Mouse (Mus musculus) A20 (cell line): ENCODE measurements at regions not wholly inside any gene's neighbourhood (a gene's known extent, or its start where the extent isn't known, plus 50 kb on each side); places are given as distances from the start of the nearest gene placed in this dataset.
"Not testable (repeated sequence)": the region's sequence is repeated elsewhere in the genome, so short reads cannot be mapped to it uniquely, and the experiment has no call there.

ENCODE experiments used
- DNase-seq: peaks from one replicate; pipeline ENCODE4 v3.0.0-alpha.2; 2011; ENCODE audit warnings: low read depth, low spot score

- DNase-seq: peak; percentile 27
Observed at GRCm38 (mm10) chr14:120741492-120742054, 169.5 kb upstream of the Ipo5 start.

GRCm38 (mm10) chr14:120754011-120754410 is 157.0 kb upstream of the Ipo5 start:
- DNase-seq: no peak

DNA sequence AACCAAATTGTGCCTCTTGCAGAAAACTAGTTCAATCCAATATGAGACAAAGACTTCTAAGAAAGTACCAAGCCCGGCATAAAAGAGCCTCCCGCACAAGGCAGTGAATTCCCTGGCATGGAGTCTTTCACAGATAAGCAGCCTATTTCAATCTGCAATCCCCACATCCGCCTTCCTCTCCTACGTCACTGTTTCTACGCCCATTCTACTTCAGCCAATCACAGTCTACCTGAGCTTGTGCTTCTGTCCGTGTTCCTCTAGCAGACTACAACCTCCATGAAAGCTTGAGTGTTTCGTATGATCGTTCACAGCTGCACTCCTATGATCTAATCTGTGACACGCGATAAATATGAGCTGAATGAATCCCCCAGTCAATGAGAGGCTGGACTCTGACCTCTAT is 155.6 kb upstream of the Ipo5 start:
- DNase-seq: no peak

DNA sequence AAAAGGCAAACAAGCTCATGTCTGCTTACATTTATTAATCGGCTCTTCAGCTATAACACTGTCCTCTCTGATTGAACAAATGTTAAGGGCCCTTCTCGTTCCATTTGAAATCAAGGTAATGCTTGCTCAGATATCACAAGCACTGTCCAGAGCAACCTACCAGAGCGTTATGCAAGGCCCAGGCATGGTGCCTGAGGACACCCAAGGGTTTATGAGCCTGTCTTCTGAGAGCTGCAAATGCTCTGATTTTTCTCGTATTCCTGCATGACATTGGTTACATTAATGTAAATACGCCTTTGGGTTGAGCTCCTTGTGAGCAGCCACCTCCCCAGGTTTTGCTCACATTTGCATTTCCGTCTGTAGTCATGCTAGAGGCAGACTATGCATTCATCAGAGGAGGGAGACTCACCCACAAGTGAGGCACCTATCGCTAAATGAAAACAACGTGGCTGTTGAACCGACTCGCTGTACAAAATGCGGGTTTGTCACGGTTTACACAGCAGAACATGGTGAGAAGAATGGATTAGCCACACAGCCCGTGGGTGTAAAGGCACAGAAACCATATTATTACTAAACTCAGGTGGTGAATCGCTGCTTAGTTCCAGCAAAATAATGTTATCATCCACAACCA is 152.7 kb upstream of the Ipo5 start:
- DNase-seq: no peak

DNA sequence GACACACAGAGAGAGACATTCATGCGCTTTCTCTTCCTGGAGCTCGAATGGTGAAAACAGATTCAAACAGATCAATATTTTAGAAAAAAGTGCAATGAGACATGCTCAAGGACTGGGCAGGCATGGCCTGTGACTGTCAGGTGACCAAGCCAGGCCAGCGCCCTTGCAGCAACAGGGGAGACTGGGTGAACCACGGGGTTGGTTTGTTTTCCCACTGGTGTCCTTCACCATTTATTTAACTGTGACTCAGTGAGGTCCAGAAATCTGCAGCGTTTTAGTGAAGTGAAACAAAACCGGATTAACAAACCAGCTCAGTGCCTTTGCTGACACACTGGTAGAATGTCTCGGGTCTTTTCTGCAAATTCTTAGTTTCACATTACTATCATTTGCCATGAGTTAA is 148.9 kb upstream of the Ipo5 start:
- DNase-seq: peak; percentile 42

DNA sequence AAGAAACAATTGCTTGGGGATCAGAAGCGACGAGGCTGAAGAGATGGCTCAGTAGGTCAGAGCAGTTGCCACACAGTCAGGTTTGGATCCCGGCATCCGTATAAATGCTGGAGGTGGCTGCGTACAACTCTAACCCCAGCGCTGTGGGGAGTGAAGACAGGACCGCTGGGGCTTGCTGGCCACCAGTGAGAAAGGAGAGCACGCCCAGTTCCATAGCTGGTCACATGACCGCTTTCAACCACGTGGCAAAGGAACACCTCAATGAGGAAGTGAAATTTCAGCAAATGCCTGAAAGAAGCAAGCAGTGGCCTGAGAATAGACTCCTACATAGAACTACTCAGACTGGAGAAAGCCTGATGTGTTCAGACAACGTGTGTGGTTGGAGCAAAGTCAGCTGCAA is 148.3 kb upstream of the Ipo5 start:
- DNase-seq: peak; percentile 75

DNA sequence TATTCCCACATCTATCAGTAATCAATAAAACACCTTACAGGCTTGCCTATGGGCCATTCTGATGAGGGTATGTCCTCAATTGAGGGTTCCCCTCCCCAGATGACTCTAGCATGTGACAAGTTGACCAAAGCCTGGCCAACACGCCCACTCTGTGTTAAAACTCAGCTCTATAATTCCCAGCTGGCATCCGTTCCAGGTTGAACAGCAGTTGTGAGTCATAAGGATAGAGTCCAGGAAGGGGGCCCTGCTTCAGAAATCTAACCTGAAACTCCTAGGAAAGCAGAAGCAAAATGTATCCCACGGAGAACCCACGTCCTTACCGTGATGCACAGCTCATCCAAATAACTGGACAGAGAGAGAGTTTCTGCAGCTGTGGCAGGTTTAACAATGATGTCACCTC is 147.2 kb upstream of the Ipo5 start:
- DNase-seq: no peak

GRCm38 (mm10) chr14:120764386-120764785 is 146.6 kb upstream of the Ipo5 start:
- no peak for DNase-seq

DNA sequence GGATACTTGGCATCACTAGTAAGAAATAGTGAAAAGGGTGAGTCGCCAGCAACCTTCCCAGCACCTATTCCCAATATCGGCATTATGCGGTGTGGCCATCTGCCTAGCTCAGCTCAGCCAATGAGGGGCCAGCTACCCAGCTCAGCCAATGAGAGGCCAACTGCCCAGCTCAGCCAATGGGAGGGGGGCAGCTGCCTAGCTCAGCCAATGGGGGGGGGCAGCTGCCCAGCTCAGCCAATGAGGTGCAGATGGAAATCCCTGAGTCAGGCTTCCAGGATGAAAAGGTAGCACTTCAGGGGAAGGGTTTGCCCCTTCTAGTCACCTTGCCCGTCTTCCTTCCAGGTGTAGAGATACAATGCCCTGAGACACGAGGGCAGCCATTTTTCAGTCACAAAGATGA is 144.6 kb upstream of the Ipo5 start:
- DNase-seq: no peak

DNA sequence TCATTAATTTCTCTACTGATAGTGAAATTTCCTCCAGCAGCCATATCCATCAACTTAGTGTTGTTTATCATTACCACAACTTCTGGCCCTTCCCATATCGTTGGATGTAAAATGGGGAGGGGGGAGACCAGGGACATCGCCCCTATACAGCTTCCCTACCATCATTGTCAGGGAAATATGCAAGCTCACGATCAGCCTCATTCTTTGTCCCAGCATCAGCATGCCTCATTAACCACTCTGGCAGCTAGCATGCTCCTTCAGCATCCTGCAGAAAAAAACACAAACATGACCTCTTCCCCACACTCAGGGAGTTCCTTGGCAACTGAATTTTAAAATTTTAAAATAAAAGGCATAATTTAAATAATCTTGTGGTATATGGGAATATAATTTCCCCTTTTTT is 140.4 kb upstream of the Ipo5 start:
- DNase-seq: no peak

DNA sequence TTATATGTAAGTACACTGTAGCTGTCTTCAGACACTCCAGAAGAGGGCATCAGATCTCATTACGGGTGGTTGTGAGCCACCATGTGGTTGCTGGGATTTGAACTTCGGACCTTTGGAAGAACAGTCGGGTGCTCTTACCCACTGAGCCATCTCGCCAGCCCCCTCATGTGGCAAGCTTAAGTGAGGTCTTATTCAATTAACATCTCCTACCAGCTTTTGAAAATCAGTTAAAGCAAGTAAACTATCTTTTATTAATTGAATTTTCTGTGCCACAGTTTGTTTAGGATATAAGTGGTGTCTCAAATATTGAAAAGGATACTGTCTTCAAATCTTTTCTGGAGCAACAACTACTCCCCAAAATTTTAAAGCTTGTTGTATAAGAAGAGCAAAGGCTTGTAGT is 138.0 kb upstream of the Ipo5 start:
- peak; percentile 19 for DNase-seq

DNA sequence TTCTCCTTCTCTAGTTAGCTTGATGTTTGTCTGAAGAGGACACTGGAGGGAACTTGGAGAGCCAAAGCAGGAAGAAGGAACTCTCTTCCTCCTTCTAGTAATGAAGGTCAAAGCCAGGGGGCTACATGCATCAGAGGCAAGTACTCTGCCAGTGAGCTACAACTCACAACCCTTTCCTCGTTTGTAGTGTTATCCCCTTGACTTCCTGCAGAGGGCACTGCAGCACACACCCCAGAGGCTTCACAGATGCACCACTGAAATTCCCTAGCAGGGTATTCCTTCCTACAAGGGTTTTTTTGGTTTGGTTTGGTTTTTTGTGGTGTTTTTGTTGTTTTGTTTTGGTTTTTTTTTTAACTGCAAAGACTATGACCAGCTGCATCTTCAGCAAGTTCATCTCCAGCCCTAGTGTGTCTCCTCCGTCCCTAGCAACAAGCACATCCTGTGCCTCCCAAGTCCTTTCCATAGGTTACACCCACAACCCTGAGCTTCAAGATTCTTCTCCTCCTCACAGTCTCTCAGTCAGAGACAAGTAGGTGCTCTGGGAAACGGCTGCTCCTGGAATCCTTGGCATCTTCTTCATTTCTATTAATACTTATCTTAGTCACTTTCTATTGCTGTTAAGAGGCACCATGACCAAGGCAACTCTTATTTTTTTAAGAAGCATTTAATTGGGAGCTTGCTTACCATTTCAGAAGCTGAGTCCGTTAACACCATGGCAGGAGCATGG is 119.0 kb upstream of the Ipo5 start:
- DNase-seq: peak; percentile 51

DNA sequence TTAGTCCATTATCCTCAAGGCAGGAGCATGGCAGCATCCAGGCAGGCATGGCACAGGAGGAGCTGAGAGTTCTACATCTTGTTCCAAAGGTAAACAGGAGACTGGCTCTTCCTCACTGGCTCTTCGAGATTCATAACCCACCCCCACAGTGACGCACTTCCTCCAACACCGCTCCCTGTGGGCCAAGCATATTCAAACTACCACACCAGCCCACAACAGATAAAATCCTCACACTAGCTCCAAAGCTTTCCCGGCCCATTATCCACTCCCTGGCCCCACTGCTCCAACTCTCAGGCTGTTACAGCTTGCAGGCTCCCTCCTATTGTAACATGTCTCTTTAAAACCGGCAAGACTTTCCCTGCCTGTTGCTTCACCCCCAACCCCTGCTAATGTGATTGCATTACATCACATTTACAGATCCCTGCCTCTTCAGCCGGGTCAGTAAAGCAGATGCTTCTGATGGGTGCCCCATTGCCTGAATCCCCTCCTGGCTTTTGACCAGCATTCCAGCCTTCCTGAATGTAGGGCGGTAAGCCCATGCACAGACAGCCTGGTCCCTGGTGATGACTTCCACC is 113.0 kb upstream of the Ipo5 start:
- DNase-seq: no peak

DNA sequence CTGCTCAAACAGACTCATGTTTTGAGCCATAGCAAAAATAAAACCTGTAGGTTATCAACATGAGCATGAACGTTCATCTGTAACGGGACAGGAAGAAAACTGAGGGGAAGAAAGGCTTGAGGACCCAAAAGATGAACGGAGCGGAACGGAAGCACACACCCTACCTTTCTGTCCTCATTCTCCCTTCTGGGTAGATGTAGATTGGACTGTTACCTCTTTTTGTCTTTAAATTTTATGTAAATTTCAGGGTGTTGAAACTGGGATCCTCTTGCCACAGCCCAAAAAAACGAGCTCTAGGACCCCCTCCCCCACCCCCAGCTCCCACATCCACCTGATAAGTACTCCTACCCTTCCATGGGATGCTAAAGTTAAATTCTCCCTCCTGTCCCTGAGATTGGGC is 107.8 kb upstream of the Ipo5 start:
- no peak for DNase-seq

DNA sequence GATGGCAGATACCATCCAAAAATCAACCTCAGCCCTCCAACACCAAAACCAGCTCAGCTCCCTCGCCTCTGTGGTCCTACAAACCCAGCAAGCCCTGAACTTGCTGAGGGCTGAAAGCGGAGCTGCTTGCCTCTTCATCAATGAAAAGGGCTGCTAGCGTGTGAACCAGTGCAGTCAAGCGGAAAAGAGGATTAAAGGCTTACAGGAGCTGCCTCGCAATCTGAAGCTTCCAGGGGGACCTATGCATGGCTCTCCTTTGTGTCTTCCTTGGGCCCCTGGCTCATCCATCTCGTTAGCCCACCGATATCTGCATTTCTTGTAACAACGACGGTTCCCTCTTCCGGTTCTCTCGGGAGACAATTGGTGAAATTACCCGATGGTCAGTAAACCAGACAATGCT is 107.3 kb upstream of the Ipo5 start:
- DNase-seq: no peak

- DNase-seq: no peak
Observed at GRCm38 (mm10) chr14:120804183-120804848, 106.7 kb upstream of the Ipo5 start.

- DNase-seq: no peak
Observed at GRCm38 (mm10) chr14:120805137-120805536, 105.9 kb upstream of the Ipo5 start.

DNA sequence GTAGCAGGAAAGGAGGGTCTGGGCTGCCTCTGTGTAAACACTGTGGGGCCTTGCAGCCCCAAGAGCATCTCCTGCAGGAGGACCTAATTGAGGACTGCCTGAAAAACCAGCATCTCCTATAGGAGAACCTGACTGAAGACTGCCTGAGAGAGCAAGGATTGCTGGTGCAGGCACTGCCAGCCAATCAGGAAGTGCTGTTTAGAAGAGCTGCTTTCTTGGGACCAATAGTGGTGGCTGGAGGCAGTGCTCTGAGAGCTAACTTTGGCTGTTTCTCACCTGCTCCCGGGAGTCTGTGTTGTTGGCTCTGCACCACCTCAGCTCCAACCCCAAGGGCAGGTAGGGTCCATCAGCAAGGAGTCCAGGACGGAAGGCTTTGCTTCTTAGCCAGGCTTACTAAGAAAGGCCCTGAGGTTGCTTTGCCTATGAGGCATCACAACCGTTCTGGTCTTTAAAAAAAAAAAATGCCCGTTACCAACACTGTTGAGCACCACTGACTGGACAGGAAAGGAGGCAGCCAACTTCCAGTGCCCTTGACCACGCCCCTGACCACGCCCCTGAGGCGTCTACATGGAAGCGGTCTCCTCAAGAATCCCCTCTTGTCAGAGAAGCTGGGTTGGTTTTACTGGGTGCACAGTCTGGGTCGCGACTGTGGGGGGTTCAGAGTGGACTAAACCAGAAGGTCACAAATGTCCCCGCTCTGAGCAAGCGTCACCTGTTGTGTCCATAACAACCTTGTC is 105.0 kb upstream of the Ipo5 start:
- DNase-seq: not testable (repeated sequence)

- no peak for DNase-seq
Observed at GRCm38 (mm10) chr14:120806553-120806893, 104.5 kb upstream of the Ipo5 start.

DNA sequence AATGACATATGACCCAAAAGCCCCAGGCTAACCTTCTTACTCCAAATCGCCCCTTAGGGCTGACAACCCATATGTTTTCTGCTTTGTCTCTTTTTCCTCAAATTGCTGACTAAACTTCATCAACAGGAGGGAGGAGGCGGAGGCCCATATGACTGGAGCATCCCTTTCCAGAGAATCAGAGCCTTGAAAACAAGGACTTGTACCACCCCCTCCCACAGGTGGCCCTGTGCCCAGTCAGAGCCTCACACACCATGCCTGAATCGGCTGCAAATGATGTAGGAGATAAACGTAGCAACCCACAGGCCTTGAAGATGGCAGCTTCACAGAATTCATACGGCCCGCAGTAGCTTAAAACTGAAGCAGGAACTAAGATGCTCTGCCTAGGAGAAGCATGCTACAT is 101.7 kb upstream of the Ipo5 start:
- DNase-seq: no peak

DNA sequence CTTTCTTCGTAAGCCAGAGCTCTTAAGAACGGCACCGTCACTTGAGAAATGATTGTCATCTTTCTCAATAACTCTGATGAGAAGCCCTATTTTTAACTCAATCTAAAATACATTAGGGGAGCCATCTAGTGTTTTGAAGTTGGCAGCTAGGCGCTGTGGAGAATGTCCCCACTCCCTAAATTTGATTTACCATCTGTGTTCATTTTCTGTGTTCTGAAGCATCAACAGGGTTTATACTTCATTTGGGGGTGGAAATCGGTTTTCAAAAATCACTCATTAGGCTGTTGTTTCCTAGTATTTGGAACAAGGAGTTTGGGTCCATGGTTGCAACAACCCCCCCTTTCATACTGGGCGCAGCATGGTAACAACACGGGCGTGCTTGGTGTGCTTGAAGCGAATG is 97.1 kb upstream of the Ipo5 start:
- no peak for DNase-seq

- not testable (repeated sequence) for DNase-seq
Observed at GRCm38 (mm10) chr14:120815126-120815525, 95.9 kb upstream of the Ipo5 start.
